Mouse (Mus musculus): ENCODE measurements around the gene Ctnnbip1.

DNA sequence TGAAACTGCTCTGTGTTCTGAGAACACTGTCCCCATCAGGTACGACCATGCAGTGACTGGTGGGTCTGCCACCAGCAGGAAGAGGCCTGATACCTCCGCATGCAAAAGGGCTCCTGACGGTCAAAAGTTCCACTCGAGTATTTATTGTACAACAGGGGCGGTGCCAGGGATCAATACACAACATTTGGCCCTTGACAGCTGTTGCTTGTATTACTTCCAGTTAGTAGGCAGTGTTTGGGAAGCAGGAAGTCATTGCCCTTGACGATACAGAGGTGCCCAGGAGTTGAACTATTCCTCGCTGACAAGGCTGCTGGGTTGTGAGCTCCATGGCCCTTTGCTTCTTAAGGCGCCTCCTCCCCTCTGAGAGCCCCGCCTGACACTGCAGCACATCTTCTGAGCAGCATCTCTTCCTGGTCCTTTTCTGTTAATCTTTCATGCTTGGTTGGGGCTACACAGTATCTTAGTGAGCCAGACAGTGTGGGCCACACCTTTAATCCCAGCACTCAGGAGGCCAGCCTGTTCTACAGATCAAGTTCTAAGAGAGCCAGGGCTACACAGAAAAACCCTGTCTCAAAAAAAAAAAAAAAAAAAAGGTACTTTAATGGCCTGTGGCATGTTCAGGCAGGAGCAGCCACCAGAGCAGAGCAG is 28.9 kb downstream of the Ctnnbip1 start:
- TF ChIP-seq CTCF (IDR thresholded peaks at IDR 0.05; ENCODE audit: extremely low read depth, insufficient read depth, low read length) (no peak), POLR2A (IDR thresholded peaks at IDR 0.05; ENCODE audit: extremely low read depth, insufficient read depth, low read length) (no peak)

All from cortical plate, adult 2 months (tissue).